In genomic region chr13:23930461-23930860, GRCm38 (mm10) we compare ENCODE assay signal across 25 mouse cellular contexts. TPM values are rescaled to one million over a fixed set of nuclear protein-coding genes. Genes with fewer than 3 reads are reported as not detected.
"Had no signal": no experiment of that assay in that cellular context is flagged by ENCODE, and none has a peak within 500 bp of the region (broad histone marks: within the 10 kb centered on the region; RNA-seq: fewer than 3 reads in every experiment).

No protein-coding gene starts in this region.

- ATAC-seq: liver, postnatal 0 days; midbrain, embryonic 15.5 days had no signal

- H3K36me3 ChIP-seq: liver, embryonic 13.5 days; midbrain, embryonic 15.5 days; neural tube, embryonic 13.5 days; stomach, embryonic 15.5 days had no signal

- H3K9ac ChIP-seq: liver, embryonic 13.5 days; liver, postnatal 0 days; midbrain, embryonic 15.5 days; neural tube, embryonic 13.5 days; stomach, embryonic 15.5 days had no signal

- H3K4me1 ChIP-seq: midbrain, embryonic 15.5 days; neural tube, embryonic 13.5 days had no signal

- H3K27ac ChIP-seq: kidney, postnatal 0 days; liver, embryonic 13.5 days; macrophage; midbrain, embryonic 15.5 days; neural tube, embryonic 13.5 days; stomach, embryonic 15.5 days had no signal

- H3K4me2 ChIP-seq: liver, embryonic 13.5 days; midbrain, embryonic 11.5 days; midbrain, embryonic 15.5 days; neural tube, embryonic 13.5 days; stomach, embryonic 15.5 days had no signal

- H3K27me3 ChIP-seq: liver, embryonic 13.5 days; midbrain, embryonic 15.5 days; neural tube, embryonic 13.5 days; stomach, embryonic 15.5 days had no signal

- H3K9me3 ChIP-seq: liver, embryonic 13.5 days; midbrain, embryonic 15.5 days; neural tube, embryonic 13.5 days; stomach, embryonic 15.5 days had no signal

- DNase-seq: kidney, adult 11 months; kidney, adult 9 months; kidney, postnatal 36 days; layer of hippocampus, adult 9-11 months; layer of hippocampus, postnatal 36 days; liver, embryonic 13.5 days; liver, postnatal 0 days; lung, postnatal 14 days; retina, postnatal 1 day; right cerebral cortex, postnatal 4 days; thymus, adult 18-20 months; thymus, postnatal 14 days had no signal

- H3K4me3 ChIP-seq: liver, embryonic 13.5 days; megakaryocyte, embryonic 14.5 days; midbrain, embryonic 15.5 days; neural tube, embryonic 13.5 days; stomach, embryonic 15.5 days had no signal

RNA-seq across cellular contexts. Expression of gene Hist1h2ba, which starts 3.5 kb away (rescaled TPM):
- total RNA-seq: layer of hippocampus, adult 18-20 months; layer of hippocampus, postnatal 36 days; left cerebral cortex, adult 8-10 months; left cerebral cortex, postnatal 25 days; monocyte, adult 5-6 weeks had no signal
- polyA plus RNA-seq: kidney, postnatal 0 days; limb, embryonic 14.5 days; liver, embryonic 13.5 days; liver, postnatal 0 days; macrophage; midbrain, embryonic 11.5 days; midbrain, embryonic 15.5 days; neural tube, embryonic 13.5 days; spleen, adult 2 months; stomach, embryonic 15.5 days had no signal

RNA-seq across cellular contexts. Expression of gene Hist1h2aa, which starts 3.8 kb away (rescaled TPM):
- total RNA-seq: layer of hippocampus, adult 18-20 months; layer of hippocampus, postnatal 36 days; left cerebral cortex, adult 8-10 months; left cerebral cortex, postnatal 25 days; monocyte, adult 5-6 weeks had no signal
- polyA plus RNA-seq: kidney, postnatal 0 days; limb, embryonic 14.5 days; liver, embryonic 13.5 days; liver, postnatal 0 days; macrophage; midbrain, embryonic 11.5 days; midbrain, embryonic 15.5 days; neural tube, embryonic 13.5 days; spleen, adult 2 months; stomach, embryonic 15.5 days had no signal

RNA-seq across cellular contexts. Expression of gene Slc17a4, which starts 15.7 kb away (rescaled TPM):
- total RNA-seq: layer of hippocampus, adult 18-20 months; layer of hippocampus, postnatal 36 days; left cerebral cortex, adult 8-10 months; left cerebral cortex, postnatal 25 days; monocyte, adult 5-6 weeks had no signal
- polyA plus RNA-seq: limb, embryonic 14.5 days; macrophage; midbrain, embryonic 11.5 days; midbrain, embryonic 15.5 days had no signal
